Mouse (Mus musculus) myocyte (in vitro differentiated cells): ENCODE results near the gene Nlrp9b.
"Not testable (repeated sequence)": the region's sequence is repeated elsewhere in the genome, so short reads cannot be mapped to it uniquely, and the experiment has no call there.

Source experiments
- CEBPB ChIP-seq: IDR thresholded peaks from 2 replicates; pipeline ENCODE4 v1.6.1; 2011; ENCODE audit warnings: mild to moderate bottlenecking, moderate library complexity; ENCODE audit not compliant: poor library complexity, insufficient read depth, severe bottlenecking
- MAX ChIP-seq: IDR thresholded peaks from one replicate; pipeline ENCODE4 v1.6.1; 2011; ENCODE audit warnings: low read depth, mild to moderate bottlenecking, control low read depth
- POLR2A ChIP-seq: IDR thresholded peaks from one replicate; pipeline ENCODE4 v1.6.1; 2011; ENCODE audit warnings: low read depth, mild to moderate bottlenecking, control low read depth, moderate library complexity; ENCODE audit not compliant: insufficient read length

DNA sequence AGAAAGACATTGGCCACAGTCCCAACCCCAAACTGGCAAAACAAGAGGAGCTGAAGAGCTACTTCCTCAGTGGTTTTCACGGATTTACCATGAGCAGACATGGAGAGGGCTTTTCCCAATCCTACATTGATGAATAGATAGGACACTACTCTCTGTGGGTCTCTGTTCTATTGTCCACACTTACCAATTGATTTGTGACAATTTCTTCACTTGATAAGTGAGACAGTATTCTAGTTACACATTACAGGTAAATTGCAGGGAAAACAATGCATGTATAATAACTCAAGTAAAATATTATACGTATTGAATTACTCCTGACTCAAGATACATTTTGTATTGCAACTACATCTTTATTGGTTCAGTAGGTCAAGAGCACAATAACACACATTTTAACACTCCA is 131.2 kb downstream of the Nlrp9b start, which contains the start of gene Gm16442:
- not testable (repeated sequence) for TF ChIP-seq MAX, CEBPB, POLR2A
